Mouse (Mus musculus) spleen, adult 2 months (tissue): ENCODE results near the gene Vps53.

Experiments used
- CTCF ChIP-seq: fragments of 200-500 bp; IDR thresholded peaks from 2 replicates; pipeline ENCODE4 v1.5.1; 2011; ENCODE audit warnings: mild to moderate bottlenecking, inconsistent platforms; ENCODE audit not compliant: insufficient read depth, insufficient read length, insufficient replicate concordance; ENCODE audit errors: extremely low read depth
- POLR2A ChIP-seq: fragments of 200-500 bp; IDR thresholded peaks from 2 replicates; pipeline ENCODE4 v1.6.1; 2011; ENCODE audit warnings: low read depth, low read length, inconsistent platforms

GRCm38 (mm10) chr11:76028072-76028465 is 151.4 kb downstream of the Vps53 start:
- TF ChIP-seq POLR2A (no peak), CTCF (no peak)
